ENCODE assay signal across 9 mouse cellular contexts in the genomic region with DNA sequence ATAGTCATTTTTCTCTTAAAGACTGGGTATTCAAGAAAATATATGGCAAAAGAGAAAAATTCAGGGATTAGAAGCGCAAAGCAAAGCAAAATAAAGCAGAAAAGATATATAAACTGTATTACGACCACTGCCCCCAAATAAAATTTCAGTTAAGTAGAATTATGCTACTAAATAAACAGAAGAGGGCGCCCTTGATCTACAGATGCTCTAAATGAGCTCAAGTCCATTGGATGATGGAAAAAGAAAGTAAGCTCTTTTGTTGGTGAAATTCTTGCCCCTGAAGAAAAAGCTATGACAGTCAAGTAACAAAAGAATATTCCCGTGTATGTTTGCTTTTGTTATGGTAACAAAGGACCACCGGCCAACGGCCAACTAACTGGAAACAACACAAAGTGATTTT.
DNase-seq lines count a peak whose midpoint lies in the region; ATAC-seq and TF ChIP-seq lines count a peak whose summit lies in the region.
"Had no signal": no experiment of that assay in that cellular context is flagged by ENCODE, and none has a peak within 500 bp of the region (broad histone marks: within the 10 kb centered on the region; RNA-seq: fewer than 3 reads in every experiment).

No protein-coding gene starts in this region.

- no peaks in the 10 kb centered on the region for H3K79me2 ChIP-seq in liver, adult 2 months (ENCODE audit: control insufficient read depth, insufficient read depth, low read length)

- no peak overlapping the region for H3K4me3 ChIP-seq in liver, adult 2 months (ENCODE audit: insufficient read depth, low read depth, low read length)
- no peak overlapping the region for H3K4me3 ChIP-seq in liver, embryonic 12.5 days
- H3K4me3 ChIP-seq: embryonic facial prominence, embryonic 13.5 days had no signal

- TF ChIP-seq CTCF in liver, adult 2 months (IDR thresholded peaks at IDR 0.05; ENCODE audit: low read depth, low read length), result peak; percentile 26; the same call in 1 of the 2 replicates

- DNase-seq in adrenal gland, postnatal 14 days, result peak; percentile 3
- DNase-seq in adrenal gland, adult 18-20 months (ENCODE audit: low spot score in 2 of 2), result no peak
- DNase-seq in liver, adult 2 months (ENCODE audit: extremely low read depth, low read depth, low spot score), result peak; percentile 30
- peak; percentile 54 for DNase-seq in brain, adult 2 months (ENCODE audit: low read depth, low spot score)
- peak; percentile 64 for DNase-seq in naive thymus-derived CD4-positive, alpha-beta T cell, adult 2 months (ENCODE audit: low read depth)
- DNase-seq in cerebellum, postnatal 36 days, result no peak
- no peak for DNase-seq in left cerebral cortex, adult 18-20 months (ENCODE audit: low spot score in 2 of 2)

- no peak overlapping the region for H3K4me2 ChIP-seq in liver, embryonic 12.5 days
- H3K4me2 ChIP-seq: embryonic facial prominence, embryonic 13.5 days had no signal

- no peak for TF ChIP-seq POLR2A in liver, adult 2 months (IDR thresholded peaks at IDR 0.05; ENCODE audit: extremely low read depth, insufficient read depth, low read length)

- H3K27ac ChIP-seq in liver, adult 2 months (replicated peaks; ENCODE audit: insufficient read depth, low read depth, low read length), result no peak overlapping the region
- H3K27ac ChIP-seq in liver, embryonic 12.5 days, result no peak overlapping the region
- H3K27ac ChIP-seq: embryonic facial prominence, embryonic 13.5 days had no signal

- H3K27me3 ChIP-seq in liver, adult 2 months (ENCODE audit: control insufficient read depth, insufficient read depth, low read length), result no peaks in the 10 kb centered on the region
- H3K27me3 ChIP-seq in liver, embryonic 12.5 days (replicated peaks), result no peaks in the 10 kb centered on the region
- H3K27me3 ChIP-seq: embryonic facial prominence, embryonic 13.5 days had no signal

- H3K9ac ChIP-seq in liver, adult 2 months (ENCODE audit: low read depth, low read length), result no peak overlapping the region
- H3K9ac ChIP-seq in liver, embryonic 12.5 days, result no peak overlapping the region
- H3K9ac ChIP-seq: embryonic facial prominence, embryonic 13.5 days had no signal

- no peak for ATAC-seq in liver, embryonic 12.5 days

- no peaks in the 10 kb centered on the region for H3K9me3 ChIP-seq in liver, embryonic 12.5 days (replicated peaks)
- H3K9me3 ChIP-seq: embryonic facial prominence, embryonic 13.5 days had no signal

- H3K4me1 ChIP-seq in liver, adult 2 months (ENCODE audit: control insufficient read depth, insufficient read depth, low read length), result no peaks in the 10 kb centered on the region
- H3K4me1 ChIP-seq in liver, embryonic 12.5 days, result no peaks in the 10 kb centered on the region
- H3K4me1 ChIP-seq: embryonic facial prominence, embryonic 13.5 days had no signal

- H3K36me3 ChIP-seq in liver, adult 2 months (ENCODE audit: control insufficient read depth, insufficient read depth, low read length), result no peaks in the 10 kb centered on the region
- H3K36me3 ChIP-seq in liver, embryonic 12.5 days, result no peaks in the 10 kb centered on the region
- H3K36me3 ChIP-seq: embryonic facial prominence, embryonic 13.5 days had no signal

- 22% methylated on average over 6 of the region's 6 CpGs for WGBS in liver, adult 2 months
- WGBS in liver, embryonic 12.5 days (ENCODE audit: insufficient replicate concordance), result 25% methylated on average over 6 of the region's 6 CpGs

Comparison
In these comparisons a context has a peak if more than half of its experiments do, and no peak if none do; other contexts are left out.
1. DNase-seq: peak in adrenal gland, postnatal 14 days (single experiment), liver, adult 2 months (single experiment), brain, adult 2 months (single experiment) and naive thymus-derived CD4-positive, alpha-beta T cell, adult 2 months (single experiment); none in adrenal gland, adult 18-20 months (0 of 2), cerebellum, postnatal 36 days (0 of 2) and left cerebral cortex, adult 18-20 months (0 of 2).